Mouse (Mus musculus): ENCODE measurements around the gene Zscan4-ps3.
"Not testable (repeated sequence)": the region's sequence is repeated elsewhere in the genome, so short reads cannot be mapped to it uniquely, and the experiment has no call there.

Zscan4-ps3 gene

DNA sequence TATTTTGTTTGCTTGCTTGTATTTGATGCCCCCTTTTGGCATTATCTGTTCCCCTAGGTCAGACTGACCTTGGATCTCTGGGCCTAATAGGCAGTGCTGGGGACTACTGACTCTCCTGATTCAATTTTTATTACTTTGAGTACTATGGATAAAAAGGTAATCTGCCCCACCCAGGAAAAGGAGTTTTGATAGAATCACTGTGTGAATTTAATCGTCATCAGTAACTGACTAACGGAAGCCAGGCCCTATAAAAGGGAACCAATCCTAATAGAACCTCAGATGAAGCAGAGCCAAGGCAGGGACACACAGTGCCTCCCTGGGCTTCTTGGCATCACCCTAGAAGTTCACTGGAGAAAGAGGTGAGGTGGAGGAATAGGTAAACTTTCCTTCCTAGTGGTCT, at the start of gene Zscan4-ps3:
Gene Zscan4-ps3 (plus strand): TSS at position 301 of the 400 bp plus-strand sequence.
- not testable (repeated sequence) for DNase-seq

DNA sequence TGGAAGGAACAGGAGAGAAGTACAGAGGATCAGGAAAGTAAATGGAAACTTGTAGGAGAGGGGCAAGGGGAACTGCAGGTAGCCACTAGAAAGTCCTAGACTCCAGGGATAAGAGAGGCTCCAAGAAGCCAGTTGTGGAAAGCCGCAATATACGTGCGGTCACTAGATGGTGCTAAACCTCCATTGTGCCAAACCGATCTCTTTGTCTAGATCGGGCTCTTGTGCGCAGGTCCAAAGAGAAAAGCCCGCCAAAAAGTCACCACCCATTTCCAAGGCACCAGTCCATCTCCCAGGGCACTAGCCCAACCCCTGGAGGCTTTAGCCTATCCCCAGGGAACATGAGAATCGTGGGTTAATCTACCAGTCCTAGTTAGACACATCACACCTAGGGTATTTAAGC, 8.0 kb downstream of the Zscan4-ps3 start:
- not testable (repeated sequence) for DNase-seq
